Mouse (Mus musculus): ENCODE measurements at regions not wholly inside any gene's neighbourhood (a gene's known extent, or its start where the extent isn't known, plus 50 kb on each side); places are given as distances from the start of the nearest gene placed in this dataset.

DNA sequence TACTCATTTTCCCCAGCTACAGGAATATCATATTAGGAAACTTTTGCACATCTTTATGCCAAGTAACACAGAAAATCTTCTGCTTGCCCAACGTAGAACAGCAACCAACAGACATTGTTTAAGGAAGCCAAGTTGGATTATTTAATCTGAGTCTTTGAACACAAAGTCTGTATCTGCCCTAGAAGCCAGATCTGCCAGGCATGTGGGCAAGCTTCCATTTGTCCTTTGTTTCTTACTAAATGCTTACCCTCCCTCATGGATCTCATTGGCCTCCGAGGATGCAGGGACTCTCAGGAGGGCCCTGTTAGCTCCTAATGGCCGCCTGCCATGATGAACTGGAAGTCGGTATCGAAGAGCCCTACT lies 102.5 kb upstream of the Itga4 start:
- TF ChIP-seq CTCF (IDR thresholded peaks at IDR 0.05; ENCODE audit: insufficient read depth, low read depth, low read length) (no peak), POLR2A (IDR thresholded peaks at IDR 0.05; ENCODE audit: insufficient read depth, low read depth, low read length) (no peak)
